Mouse (Mus musculus): ENCODE data around the gene Fam20c.

Fam20c gene

DNA sequence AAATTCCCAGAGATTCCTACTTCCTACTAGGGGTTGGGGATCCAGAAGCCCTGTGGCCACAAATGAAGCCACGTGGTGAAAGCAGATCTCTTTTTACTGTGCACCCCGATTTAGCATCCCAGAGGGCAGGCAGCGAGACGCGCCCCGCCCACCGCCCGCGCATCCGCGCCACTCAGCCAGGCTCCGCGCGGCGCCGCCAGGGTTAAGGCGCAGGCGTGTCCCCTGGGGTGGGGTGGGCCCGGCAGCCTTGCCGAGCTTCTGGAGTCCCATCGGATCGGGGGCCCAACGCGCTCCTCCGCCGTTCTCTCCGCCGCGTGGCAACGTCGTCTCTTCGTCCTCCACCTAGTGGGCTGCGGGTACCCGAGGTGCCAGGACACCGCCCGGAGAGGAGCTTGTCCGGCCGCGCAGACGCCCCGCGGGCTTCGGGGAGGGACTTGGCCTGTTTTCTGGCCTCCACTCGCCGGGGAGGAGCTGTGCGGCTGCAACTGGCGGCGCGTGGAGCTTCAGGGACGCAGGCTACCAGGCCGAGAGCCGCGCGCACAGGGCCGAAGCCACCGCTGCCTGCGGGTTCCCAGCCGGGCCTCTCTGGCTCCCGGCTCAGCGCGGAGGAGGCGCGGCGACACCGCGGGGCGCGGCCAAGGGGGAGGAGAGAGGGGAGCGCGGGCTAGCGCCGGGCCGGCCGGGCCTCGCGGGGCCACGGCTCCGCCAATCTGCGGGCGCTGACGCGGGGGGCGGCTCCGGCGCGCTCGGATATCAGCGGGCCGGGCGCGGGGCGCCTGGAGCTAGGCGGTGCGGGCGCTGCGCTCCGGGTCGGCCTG lies at the start of gene Fam20c:
Gene Fam20c (plus strand): TSS at position 212 of the 818 bp plus-strand sequence.
- in situ Hi-C loops (cut with MboI, MseI), result no loop called here

DNA sequence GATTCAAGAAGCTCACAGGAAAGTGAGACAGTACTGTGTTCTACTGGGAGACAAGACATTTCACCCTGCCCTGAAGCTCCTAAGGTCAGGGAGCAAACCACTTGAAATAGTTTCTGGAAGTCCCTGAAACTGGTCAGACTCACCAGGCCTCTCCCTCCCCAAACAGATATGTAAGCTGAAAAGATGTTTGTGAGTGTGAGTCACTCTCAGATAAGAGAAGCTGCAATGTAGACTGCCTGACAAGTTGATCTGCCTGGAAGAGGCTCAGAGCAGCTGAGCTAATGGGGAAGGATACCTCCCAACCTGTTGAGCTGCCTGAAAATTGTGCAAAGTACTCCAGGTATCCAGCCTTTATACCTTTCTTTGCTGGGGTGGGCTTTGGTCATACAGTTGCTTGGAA lies 46.9 kb upstream of the Fam20c start:
- in situ Hi-C loops (cut with MboI, MseI), result no loop called here

DNA sequence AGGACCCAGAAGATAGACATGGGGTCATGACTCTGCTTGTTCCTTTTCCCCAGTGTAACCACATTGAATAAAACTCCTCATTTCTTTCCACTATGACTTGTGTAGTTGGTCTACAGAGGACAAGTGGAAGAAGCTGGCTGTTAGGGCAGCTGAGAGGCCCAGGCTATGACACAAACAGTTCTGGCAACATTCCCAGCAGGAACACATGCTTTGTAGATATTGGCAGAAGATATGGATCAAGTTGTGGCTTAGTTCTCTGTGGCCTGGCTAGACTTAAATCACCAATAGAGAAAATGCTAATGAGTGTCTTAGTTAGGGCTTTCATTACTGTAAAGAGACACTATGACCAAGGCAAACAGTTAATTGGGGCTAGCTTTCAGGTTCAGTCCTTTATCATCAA lies 45.7 kb upstream of the Fam20c start:
- in situ Hi-C loops (cut with MboI, MseI), result no loop called here

DNA sequence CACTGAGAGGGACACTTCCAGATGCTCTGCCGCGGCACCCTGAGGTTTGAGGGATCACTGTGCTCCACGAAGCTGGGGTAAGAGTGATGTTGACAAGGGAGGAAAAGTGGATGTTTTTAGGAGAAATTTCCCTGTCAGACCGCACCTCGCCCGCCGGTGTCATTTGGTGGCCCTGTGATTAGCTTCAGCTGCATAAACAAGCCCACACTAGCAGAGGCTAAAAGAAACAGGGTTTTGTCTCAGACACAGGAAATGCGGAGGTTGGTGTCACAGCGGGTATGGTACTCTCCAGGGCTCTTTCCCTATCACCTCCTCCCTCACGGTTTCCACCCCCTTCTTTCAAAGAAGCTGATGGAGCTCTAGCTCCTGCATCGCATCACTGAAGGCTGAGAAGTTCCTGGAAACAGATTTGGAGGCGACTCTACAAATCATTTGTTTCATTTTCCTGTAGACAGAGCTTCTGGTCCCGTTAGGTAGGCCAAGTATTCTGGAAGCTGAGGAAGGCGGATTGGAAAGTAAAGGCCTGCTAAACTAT lies 38.7 kb upstream of the Fam20c start:
- in situ Hi-C loops (cut with MboI, MseI), result no loop called here

DNA sequence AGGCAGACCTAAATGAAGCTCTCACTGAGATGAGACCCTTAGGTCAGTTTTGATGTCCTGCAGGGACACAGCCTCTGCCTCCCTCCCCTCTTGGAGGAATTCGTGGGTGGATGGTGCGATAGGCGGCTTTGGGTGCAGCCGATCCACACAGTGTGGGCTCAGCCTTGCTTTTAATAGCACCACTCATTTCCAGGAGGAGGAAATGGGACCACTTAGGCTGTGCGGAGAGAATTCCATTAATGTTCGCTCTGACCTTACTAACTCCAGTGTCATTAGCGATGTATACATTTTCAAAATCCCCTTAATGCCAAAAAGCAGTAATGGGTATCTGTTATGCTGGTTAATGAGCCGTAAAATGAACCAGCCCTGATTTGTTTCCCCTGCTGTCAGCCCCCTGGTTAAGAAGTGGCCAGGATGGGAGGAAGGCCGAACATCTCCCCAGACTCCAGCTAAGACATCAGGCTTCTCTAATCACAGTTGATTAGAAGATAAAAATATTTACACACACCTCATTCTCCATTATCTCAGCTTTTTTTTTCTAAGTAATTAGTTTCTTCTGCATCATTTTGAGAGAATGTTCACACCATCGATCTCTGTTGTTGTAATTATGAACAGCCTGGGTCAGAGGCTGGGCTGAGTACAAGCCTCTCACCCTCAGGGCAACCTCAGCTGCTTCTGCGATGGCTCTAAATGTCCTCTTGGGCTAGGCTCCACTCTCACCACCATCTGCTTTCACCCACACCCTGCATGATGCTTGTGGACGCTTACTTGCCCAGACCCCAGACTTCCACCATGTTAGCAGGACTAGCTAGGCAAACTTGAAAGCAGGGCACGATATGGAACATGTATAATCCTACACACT lies 33.8 kb upstream of the Fam20c start:
- in situ Hi-C loops (cut with MboI, MseI), result loop anchor here (10.0 kb wide), 1 partner anchor 166 kb away; no protein-coding TSS in a partner anchor

DNA sequence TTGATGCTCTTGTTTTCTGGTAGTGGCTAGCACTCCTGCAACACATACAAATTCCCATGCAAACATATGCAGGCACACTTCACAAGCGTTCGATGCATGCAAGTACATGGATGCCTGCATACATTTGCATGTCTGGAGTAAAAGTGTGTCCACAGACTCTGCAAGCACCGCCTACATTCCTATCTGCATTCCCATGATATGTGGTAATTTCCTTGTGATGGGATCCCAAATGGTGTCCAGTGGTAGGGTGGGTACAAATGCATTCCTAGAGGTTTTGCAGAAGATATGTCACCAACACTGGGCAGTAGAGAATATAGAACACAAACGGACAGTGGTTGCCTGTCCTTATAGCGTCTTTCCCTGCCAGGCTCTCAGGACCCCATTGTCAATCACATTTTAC lies 29.9 kb upstream of the Fam20c start:
- in situ Hi-C loops (cut with MboI, MseI), result loop anchor here (10.0 kb wide), 1 partner anchor 170 kb away; no protein-coding TSS in a partner anchor

DNA sequence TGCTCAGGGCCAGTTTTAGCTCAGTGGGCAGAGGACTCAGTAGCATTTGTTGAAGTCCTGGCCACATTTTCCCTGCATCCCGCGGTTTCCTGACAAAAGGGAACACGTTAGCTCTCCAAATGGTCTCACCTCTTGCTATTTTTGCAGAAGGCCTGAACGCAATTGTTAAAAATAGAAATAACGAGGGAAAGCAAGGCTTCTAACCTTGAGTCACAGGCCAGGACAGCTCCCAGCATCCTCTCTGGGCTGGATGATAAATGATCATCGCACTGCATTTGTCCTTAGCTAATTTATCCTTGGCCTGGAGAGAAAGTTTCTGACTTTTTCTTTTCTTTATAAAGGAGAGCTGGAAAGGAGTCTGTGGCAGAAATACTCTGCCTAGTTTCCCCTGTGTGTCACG lies 29.2 kb upstream of the Fam20c start:
- in situ Hi-C loops (cut with MboI, MseI), result loop anchor here (10.0 kb wide), 1 partner anchor 170 kb away; no protein-coding TSS in a partner anchor

DNA sequence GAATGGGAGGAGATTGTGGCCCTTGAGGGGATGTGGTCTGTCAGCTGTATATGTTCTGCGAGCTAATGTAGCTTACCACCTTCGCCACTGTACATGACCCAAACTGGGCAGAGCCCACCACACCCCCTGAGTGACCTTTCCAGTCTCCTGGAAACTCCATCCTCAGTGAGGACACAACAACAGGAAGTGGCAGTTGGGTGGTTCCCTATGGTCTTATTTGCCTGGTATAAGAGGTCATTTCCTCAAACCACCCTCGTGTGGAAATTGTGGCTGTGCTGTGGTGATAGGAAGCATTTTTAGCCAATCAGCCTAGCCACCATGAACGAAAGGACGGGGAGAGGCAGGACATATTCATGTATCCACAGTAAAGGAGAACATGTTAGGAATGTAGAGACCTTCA lies 23.5 kb upstream of the Fam20c start:
- in situ Hi-C loops (cut with MboI, MseI), result no loop called here

DNA sequence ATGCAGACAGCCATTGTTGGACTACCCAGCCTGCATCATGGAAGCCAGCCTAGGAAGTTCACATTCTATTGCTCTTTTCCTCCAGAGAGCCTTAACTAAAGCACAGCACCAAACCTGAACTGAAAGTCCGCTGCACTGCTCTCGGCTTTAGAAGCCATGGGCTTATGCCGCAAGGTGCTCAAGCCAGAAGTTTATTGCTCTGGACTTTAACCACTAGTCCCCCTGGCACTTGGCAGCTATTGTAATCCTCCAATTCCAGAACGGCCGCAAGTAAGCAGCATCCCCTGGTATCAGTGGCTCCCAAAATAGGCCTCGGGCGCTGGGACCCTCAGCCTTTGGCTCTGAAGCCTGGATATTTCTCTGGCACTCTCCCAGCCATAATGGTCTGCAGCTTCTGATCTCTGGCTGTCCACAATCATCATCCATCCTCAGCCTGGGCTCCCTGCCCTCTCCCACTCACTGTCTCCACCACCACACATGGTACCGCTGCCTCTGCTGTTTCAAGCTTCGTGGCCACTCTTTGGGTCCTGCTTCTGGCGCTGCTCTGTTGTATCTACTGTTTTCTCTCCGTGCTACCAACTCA lies 20.9 kb upstream of the Fam20c start:
- in situ Hi-C loops (cut with MboI, MseI), result no loop called here

DNA sequence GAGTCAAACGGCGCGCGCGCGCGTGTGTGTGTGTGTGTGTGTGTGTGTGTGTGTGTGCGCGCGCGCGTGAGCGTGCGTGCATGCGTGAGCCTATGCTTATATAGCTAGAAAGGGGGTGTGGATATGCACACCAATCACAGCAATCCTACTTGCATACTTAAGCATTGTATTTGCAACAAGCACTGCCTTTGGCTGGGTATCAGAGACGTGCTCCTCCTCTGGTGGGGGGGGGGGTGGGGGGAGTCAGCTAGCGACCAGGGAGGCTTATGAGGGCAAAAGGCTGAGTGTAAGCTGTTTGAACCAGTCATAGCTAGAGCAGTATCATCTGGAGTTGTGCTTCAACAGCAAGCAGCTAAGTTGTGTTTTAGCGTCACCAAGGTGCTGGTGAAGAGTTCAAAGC lies 20.3 kb upstream of the Fam20c start:
- in situ Hi-C loops (cut with MboI, MseI), result no loop called here

DNA sequence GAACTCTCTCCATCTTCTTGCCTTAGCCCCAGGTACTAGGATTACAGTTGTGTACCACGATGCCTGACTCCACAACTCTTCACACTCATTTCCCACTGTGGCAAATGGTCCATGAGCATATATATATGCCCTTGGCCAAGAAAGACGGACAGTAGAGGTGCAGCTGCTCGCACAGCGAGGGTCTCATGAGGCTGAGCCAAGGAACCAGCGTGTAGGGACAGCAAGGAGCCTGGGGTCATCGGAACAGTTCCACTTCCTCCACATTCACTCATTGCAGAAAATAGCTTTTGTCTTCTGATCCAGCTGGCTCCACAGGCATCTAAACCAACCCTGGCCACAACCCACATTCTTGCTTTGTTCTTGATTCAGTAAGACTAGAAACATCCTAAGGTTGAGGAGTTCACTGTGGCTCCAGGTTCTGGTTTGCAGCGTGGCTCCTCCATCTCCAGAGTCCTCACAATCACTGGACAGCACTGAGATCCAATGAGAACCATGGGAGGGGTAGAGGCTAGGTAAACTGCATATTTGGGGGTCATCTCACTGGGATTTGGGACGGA lies 19.0 kb upstream of the Fam20c start:
- in situ Hi-C loops (cut with MboI, MseI), result no loop called here

DNA sequence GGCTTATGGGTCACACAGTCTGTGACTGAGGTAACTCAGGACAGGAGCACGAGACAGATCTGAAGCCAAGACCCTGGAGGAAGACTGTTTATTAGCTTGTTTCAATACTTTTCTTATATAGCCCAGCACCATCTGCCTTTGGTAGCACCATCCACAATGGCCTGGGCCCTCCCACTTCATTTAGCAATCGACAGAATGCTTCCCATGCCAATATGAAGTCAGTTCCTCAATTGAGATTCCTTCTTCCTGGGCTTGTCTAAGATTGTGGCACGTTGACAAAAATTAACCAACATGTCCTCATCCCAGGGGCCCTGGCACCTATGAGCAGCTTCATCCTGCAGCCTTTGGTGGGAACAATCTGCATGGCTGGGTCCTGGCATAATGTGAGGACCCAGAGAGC lies 14.2 kb upstream of the Fam20c start:
- in situ Hi-C loops (cut with MboI, MseI), result no loop called here

DNA sequence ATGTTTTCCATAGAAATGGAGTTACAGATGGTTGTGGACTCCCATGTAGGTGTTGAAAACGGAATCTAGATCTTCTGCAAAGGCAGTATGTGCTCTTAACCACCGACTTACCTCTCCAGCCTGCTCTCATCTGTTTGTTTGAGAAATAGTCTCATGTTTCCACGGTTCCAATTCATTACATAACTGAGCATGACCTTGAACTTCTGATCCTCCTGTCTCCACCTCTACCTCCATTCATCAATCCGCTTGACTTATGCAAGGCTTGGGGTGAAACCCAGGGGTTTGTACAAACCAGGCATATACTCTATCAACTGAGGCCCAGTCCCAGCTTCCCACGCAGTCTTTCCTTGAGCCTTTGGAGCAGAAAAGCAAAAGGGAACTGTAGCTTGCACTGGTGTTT lies 12.8 kb upstream of the Fam20c start:
- in situ Hi-C loops (cut with MboI, MseI), result no loop called here

DNA sequence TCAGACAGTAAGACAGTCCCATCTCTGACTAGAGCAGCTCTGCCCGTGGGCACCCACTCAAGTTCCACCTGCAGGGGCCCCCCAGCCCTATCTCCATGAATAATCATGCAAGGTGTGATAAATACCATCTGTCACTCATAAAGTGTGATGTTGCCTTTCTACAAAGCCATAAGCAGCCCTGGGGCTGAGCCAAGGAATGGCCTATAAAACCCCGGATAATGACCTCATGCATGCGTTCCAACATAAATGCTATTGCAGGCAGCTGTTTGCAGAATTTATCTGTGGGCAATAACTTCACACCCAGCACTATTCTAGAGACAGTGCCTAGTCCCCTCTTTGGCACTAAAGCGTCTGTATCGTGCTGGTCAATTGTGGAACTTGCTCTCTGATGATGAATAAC lies 12.0 kb upstream of the Fam20c start:
- in situ Hi-C loops (cut with MboI, MseI), result no loop called here

DNA sequence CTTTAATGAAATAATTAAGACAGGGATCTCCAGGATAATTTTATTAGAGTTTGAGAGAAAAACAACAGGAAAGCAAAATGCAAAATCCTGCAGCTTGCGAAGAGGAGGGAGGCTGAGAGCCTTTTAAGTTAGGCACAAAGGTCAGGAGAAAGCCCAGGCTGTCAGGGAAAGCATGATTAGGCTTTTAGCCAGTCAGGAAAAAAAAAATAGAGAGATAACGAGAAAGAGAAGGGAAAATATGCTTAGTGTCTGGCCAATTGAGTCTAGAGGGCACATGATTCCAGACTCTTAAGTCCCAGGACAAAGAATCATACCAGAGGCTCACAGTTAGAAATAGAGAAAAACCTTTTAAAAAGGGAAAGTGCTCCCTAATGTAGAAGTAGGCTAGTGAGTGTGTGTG lies 10.7 kb upstream of the Fam20c start:
- in situ Hi-C loops (cut with MboI, MseI), result no loop called here

DNA sequence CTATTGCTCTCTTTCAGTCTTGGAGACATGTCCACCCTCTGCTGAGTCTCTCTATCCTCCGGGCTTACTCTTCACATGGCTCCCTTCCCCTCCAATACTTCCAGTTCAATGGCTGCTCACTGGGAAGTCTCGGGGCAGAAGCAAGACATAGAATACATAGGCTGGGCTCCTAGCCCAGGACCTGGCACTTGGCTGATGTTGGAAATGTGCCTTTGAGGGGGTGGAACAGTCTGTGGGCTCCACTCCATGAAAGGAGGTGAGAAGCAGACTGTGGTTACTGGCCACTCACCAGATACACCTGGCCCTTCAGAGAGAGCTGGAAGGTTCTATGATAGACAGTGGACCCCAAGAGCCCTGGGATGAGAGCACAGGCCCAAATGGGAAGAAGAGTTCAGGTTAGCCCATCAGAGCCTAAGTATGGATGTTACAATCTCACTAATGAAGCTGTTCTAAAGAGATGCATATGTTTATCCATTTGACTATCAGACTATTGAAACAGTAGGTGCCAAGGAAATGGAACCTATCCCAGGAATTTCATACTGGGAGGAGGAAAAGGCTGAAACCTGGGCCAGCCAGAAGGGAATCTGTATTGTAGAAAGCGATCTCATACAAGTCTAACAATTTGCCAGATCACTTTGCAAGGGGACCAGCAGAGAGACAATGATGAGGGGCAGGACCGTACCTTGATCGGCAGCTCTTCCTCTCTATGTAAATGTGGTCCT lies 8.8 kb upstream of the Fam20c start:
- in situ Hi-C loops (cut with MboI, MseI), result no loop called here

DNA sequence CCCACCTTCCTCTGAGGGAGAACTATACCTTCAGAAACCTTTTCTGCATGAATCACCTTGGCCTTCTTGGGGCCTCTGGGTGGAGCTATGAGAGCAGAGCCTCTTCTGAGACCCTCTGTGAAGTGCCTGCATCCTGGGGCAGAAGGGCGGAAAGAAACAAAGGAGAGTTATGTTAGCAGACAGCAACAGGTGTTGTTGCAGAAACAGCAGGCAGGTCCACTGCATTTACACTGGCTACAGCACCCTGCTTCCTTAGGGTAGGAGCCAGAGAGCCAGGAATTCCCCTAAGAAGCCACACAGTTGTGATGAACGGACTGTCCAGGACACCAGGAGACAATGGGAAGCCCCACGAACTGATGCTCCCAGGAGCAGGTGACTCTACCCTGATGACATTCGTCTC lies 1.0 kb upstream of the Fam20c start:
- in situ Hi-C loops (cut with MboI, MseI), result no loop called here

DNA sequence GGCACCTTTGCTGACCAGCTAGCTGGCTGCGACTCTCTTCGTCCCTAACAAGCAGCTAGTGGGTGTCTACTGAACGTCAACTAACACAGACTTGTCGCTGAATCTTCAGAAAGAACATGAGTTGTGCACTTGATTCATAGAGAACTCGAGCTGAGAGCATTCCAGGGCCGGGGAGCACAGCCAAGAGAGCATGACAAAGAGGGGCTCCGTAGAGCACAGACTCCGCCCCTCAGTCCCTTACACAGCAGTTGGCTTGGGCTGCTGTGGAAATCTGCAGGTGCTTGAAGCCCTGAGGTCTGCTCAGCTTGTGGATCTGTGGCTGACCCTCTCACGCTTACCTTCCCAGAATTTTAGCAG lies 390 bp upstream of the Fam20c start:
- in situ Hi-C loops (cut with MboI, MseI), result no loop called here

DNA sequence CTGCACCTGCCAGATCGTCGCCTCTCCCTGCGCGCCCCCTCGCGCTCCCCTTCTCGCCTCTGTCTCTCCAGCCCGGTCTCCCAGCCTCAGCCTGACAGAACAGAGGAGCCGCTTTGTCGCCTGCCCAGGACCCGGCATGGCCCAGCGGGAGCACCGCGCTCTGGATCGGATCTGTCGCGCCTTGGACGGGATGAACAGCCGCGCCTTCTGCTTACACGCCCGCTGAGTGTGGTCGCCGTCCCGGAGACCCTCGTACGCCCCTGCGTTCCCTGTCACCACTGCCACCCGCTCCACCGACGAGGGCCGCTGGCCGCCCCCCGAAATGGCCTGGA lies 773 bp downstream of the Fam20c start:
- in situ Hi-C loops (cut with MboI, MseI), result no loop called here

DNA sequence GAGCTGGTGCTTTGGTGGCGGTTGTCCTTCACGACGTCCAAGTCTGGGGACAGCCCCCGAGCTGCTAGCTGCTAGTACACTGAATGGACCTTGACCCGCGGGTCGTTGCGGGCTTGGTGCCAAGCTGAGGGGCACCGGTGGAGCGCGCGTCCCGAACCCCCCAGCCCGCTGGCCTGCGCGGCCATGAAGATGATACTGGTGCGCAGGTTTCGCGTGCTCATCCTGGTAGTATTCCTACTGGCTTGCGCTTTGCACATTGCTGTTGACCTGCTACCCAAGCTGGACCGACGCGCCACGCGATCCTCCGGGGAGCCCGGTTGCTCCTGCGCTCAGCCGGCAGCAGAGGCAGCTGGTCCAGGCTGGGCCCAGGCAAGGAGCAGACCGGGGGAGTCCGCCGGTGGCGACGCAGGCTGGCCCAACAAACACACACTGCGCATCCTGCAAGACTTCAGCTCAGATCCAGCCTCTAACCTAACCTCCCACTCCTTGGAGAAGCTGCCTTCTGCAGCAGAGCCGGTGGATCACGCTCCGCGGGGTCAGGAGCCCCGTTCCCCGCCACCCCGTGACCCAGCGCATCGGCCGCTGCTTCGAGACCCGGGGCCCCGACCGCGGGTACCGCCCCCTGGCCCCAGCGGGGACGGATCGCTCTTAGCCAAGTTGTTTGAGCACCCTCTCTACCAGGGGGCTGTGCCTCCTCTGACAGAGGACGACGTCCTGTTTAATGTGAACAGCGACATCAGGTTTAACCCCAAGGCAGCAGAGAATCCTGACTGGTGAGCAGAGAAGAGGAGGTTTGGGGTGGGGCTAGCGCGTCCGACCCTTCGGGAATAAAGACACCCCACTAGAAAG lies 1.4 kb downstream of the Fam20c start:
- in situ Hi-C loops (cut with MboI, MseI), result no loop called here

All from T-helper 2 cell (primary cell).